14 mouse cellular contexts compared by ENCODE assay signal in the genomic region with DNA sequence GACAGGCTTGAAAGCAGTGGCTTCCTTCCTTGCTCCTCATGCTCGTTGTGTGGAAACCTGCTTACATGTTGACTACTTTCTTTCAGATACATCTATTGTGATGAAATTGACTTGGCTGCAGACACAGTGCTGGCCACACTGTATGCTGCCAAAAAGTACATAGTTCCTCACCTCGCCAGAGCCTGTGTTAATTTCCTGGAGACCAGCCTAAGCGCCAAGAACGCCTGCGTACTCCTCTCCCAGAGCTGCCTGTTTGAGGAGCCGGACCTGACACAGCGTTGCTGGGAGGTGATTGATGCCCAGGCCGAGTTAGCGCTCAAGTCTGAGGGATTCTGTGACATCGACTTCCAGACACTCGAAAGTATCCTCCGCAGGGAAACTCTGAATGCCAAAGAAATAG. TPM values are rescaled to one million over a fixed set of nuclear protein-coding genes. Genes with fewer than 3 reads are reported as not detected.
A peak's percentile ranks its signal among the peaks of the same experiment; 100 is the strongest.
DNase-seq lines count a peak whose midpoint lies in the region; TF ChIP-seq lines count a peak whose summit lies in the region.
"Had no signal": no experiment of that assay in that cellular context is flagged by ENCODE, and none has a peak within 500 bp of the region (broad histone marks: within the 10 kb centered on the region; RNA-seq: fewer than 3 reads in every experiment).

No protein-coding gene starts in this region.

- intact Hi-C loops in gastrocnemius, adult 2 months (cut with DNase I): no loop called here
- intact Hi-C loops in gastrocnemius, postnatal 36 days (cut with DNase I): no loop called here

- 75% methylated on average over 12 of the region's 12 CpGs for WGBS in kidney, adult 2 months

- H3K36me3 ChIP-seq in kidney, adult 2 months (ENCODE audit: control insufficient read depth, insufficient read depth, low read length): no peaks in the 10 kb centered on the region; the same call in 1 of the 2 replicates

- peaks cover 2% of the 10 kb centered on the region; the same call in 1 of the 2 replicates for H3K4me1 ChIP-seq in kidney, adult 2 months (ENCODE audit: control insufficient read depth, insufficient read depth, low read length)

- TF ChIP-seq POLR2A in kidney, adult 2 months (IDR thresholded peaks at IDR 0.05; ENCODE audit: low read depth, low read length): no peak

- DNase-seq in gastrocnemius, adult 2 months: peak; percentile 53
- no peak for DNase-seq in gastrocnemius, postnatal 36 days
- DNase-seq in kidney, adult 2 months: peak; percentile 28
- DNase-seq in kidney, postnatal 36 days: no peak
- DNase-seq in brain, adult 2 months (ENCODE audit: low read depth, low spot score): peak; percentile 84
- peak; percentile 38 to 52 for DNase-seq in cerebellum, postnatal 10 days
- no peak for DNase-seq in kidney, adult 11 months
- no peak for DNase-seq in Muller cell, postnatal 12 days (ENCODE audit: inconsistent ontology term)
- DNase-seq: B cell, adult 2 months; right cerebral cortex, postnatal 14 days; thymus, adult 2 months had no signal

- no peak for TF ChIP-seq CTCF in gastrocnemius, adult 2 months (IDR thresholded peaks at IDR 0.05)
- no peak for TF ChIP-seq CTCF in kidney, adult 2 months (conservative IDR thresholded peaks at IDR 0.05; ENCODE audit: insufficient read depth, insufficient read length, low read depth, low read length)

- no peaks in the 10 kb centered on the region for H3K27me3 ChIP-seq in kidney, adult 2 months (replicated peaks; ENCODE audit: control insufficient read depth, insufficient read depth, low read length)
- H3K27me3 ChIP-seq: lung, embryonic 15.5 days had no signal

- H3K27ac ChIP-seq in gastrocnemius, adult 2 months: 0 out of 2 replicates have a peak overlapping the region, but pooled peaks have one; percentile 28
- H3K27ac ChIP-seq in kidney, adult 2 months (ENCODE audit: insufficient read depth, low read depth, low read length): no peak overlapping the region
- H3K27ac ChIP-seq: left cerebral cortex, adult 2 months; lung, embryonic 15.5 days; midbrain, embryonic 10.5 days had no signal

- no peak overlapping the region for H3K4me3 ChIP-seq in gastrocnemius, adult 2 months
- no peak overlapping the region for H3K4me3 ChIP-seq in kidney, adult 2 months (ENCODE audit: insufficient read depth, low read depth, low read length)
- H3K4me3 ChIP-seq: left cerebral cortex, adult 2 months; lung, embryonic 15.5 days; midbrain, embryonic 10.5 days had no signal

RNA-seq across cellular contexts. Expression of a gene that starts 27.0 kb away (rescaled TPM):
- 1 to 10 TPM; 8.4 to 9.7 TPM for total RNA-seq in gastrocnemius, adult 2 months (2021)
- 1 to 10 TPM; 8.0 to 8.8 TPM for total RNA-seq in gastrocnemius, postnatal 36 days (2021)
- 6.7 and 6.9 TPM in 2 replicates for polyA plus RNA-seq in kidney, adult 2 months (2012; rRNA removed)

Comparison
In these comparisons a context has a peak if more than half of its experiments do, and no peak if none do; other contexts are left out.
1. DNase-seq: peak in gastrocnemius, adult 2 months (single experiment), kidney, adult 2 months (single experiment), brain, adult 2 months (single experiment) and cerebellum, postnatal 10 days (2 of 2); none in gastrocnemius, postnatal 36 days (0 of 2), kidney, postnatal 36 days (0 of 2), kidney, adult 11 months (single experiment) and Muller cell, postnatal 12 days (single experiment).